In the genomic region with DNA sequence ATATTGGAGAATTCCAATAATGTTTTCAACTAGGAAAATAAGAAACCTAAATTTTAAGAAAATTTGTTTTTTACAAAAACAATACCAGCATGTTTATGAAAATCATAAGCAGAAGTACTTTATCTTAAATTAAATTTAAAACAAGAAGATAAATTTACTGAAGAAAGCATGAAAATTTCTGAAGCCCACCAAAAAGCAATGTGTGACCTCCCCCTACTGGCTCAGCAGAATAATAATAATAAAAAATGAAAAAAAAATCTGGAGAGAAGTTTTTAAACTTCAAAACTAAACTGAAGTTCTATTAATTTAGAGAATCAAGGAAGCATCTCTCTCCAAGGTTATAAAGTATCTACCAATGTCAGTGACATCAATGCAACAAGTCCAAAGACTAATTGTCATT, we compare ENCODE assay signal across 26 mouse cellular contexts.
A peak's percentile ranks its signal among the peaks of the same experiment; 100 is the strongest.
DNase-seq lines count a peak whose midpoint lies in the region; ATAC-seq and TF ChIP-seq lines count a peak whose summit lies in the region.
"Had no signal": no experiment of that assay in that cellular context is flagged by ENCODE, and none has a peak within 500 bp of the region (broad histone marks: within the 10 kb centered on the region; RNA-seq: fewer than 3 reads in every experiment).

No protein-coding gene starts in this region.

- H3K27me3 ChIP-seq in intestine, postnatal 0 days (replicated peaks; ENCODE audit: control insufficient read depth, insufficient read depth, low read length) = no peaks in the 10 kb centered on the region
- H3K27me3 ChIP-seq in intestine, embryonic 16.5 days (replicated peaks; ENCODE audit: control insufficient read depth, insufficient read depth, low read length) = no peaks in the 10 kb centered on the region
- H3K27me3 ChIP-seq in lung, postnatal 0 days (replicated peaks; ENCODE audit: insufficient read depth, low read length) = no peaks in the 10 kb centered on the region
- H3K27me3 ChIP-seq in CH12.LX (replicated peaks) = no peaks in the 10 kb centered on the region
- H3K27me3 ChIP-seq: embryonic facial prominence, embryonic 12.5 days; forebrain, embryonic 12.5 days; heart, embryonic 13.5 days; limb, embryonic 13.5 days; liver, embryonic 13.5 days; lung, embryonic 15.5 days; neural tube, embryonic 12.5 days had no signal

- no peaks in the 10 kb centered on the region for H3K4me1 ChIP-seq in intestine, postnatal 0 days (replicated peaks; ENCODE audit: control insufficient read depth, insufficient read depth, low read length)
- no peaks in the 10 kb centered on the region for H3K4me1 ChIP-seq in intestine, embryonic 16.5 days (ENCODE audit: control insufficient read depth, insufficient read depth, low read length)
- no peaks in the 10 kb centered on the region for H3K4me1 ChIP-seq in lung, postnatal 0 days (ENCODE audit: insufficient read depth, low read depth, low read length)
- no peaks in the 10 kb centered on the region for H3K4me1 ChIP-seq in CH12.LX (ENCODE audit: control insufficient read depth in 1 of 2, insufficient read depth in 2 of 2)
- H3K4me1 ChIP-seq: embryonic facial prominence, embryonic 12.5 days; forebrain, embryonic 12.5 days; heart, embryonic 13.5 days; limb, embryonic 13.5 days; liver, embryonic 13.5 days; lung, embryonic 15.5 days; neural tube, embryonic 12.5 days had no signal

- no peak overlapping the region for H3K4me3 ChIP-seq in intestine, postnatal 0 days (ENCODE audit: low read depth, low read length)
- no peak overlapping the region for H3K4me3 ChIP-seq in intestine, embryonic 16.5 days (ENCODE audit: low read length)
- no peak overlapping the region for H3K4me3 ChIP-seq in lung, postnatal 0 days (ENCODE audit: low read depth, low read length)
- no peak overlapping the region for H3K4me3 ChIP-seq in CH12.LX (replicated peaks in 1 of 3; ENCODE audit: low read depth in 2 of 3, low read length in 2 of 3, poor library complexity in 1 of 3)
- H3K4me3 ChIP-seq: embryonic facial prominence, embryonic 12.5 days; forebrain, embryonic 12.5 days; heart, embryonic 13.5 days; limb, embryonic 13.5 days; liver, embryonic 13.5 days; lung, embryonic 15.5 days; neural tube, embryonic 12.5 days had no signal

- 0 out of 2 replicates have a peak, but pooled peaks have one; percentile 22 for TF ChIP-seq CTCF in intestine, postnatal 0 days (IDR thresholded peaks at IDR 0.05; ENCODE audit: low read depth)
- TF ChIP-seq CTCF in lung, postnatal 0 days (IDR thresholded peaks at IDR 0.05) = 0 out of 2 replicates have a peak, but pooled peaks have one; percentile 13
- TF ChIP-seq CTCF in CH12.LX (conservative IDR thresholded peaks at IDR 0.05 in 1 of 2, IDR thresholded peaks at IDR 0.05 in 1 of 2; ENCODE audit: low read depth in 2 of 2, low read length in 2 of 2) = peak in 1 of 2 experiments; percentile 14; a peak in 1 of 4 replicates
- TF ChIP-seq CTCF in brain, embryonic 14.5 days (IDR thresholded peaks at IDR 0.05; ENCODE audit: borderline replicate concordance, extremely low read depth, insufficient read depth, insufficient read length) = no peak

- H3K36me3 ChIP-seq in intestine, postnatal 0 days (ENCODE audit: control insufficient read depth, insufficient read depth) = no peaks in the 10 kb centered on the region
- H3K36me3 ChIP-seq in intestine, embryonic 16.5 days (ENCODE audit: control insufficient read depth, insufficient read depth, low read length) = no peaks in the 10 kb centered on the region
- no peaks in the 10 kb centered on the region for H3K36me3 ChIP-seq in lung, postnatal 0 days (ENCODE audit: insufficient read depth, low read length)
- no peaks in the 10 kb centered on the region for H3K36me3 ChIP-seq in CH12.LX (replicated peaks in 1 of 2; ENCODE audit: control insufficient read depth in 1 of 2, insufficient read depth in 1 of 2, low read length in 1 of 2)
- H3K36me3 ChIP-seq: embryonic facial prominence, embryonic 12.5 days; forebrain, embryonic 12.5 days; heart, embryonic 13.5 days; limb, embryonic 13.5 days; liver, embryonic 13.5 days; lung, embryonic 15.5 days; neural tube, embryonic 12.5 days had no signal

- H3K9me3 ChIP-seq in intestine, postnatal 0 days (ENCODE audit: control insufficient read depth) = no peaks in the 10 kb centered on the region
- no peaks in the 10 kb centered on the region for H3K9me3 ChIP-seq in intestine, embryonic 16.5 days (ENCODE audit: control insufficient read depth, low read length)
- H3K9me3 ChIP-seq in lung, postnatal 0 days (ENCODE audit: low read length) = no peaks in the 10 kb centered on the region
- H3K9me3 ChIP-seq in CH12.LX (replicated peaks; ENCODE audit: low read length) = peaks cover 41% of the 10 kb centered on the region
- H3K9me3 ChIP-seq: embryonic facial prominence, embryonic 12.5 days; forebrain, embryonic 12.5 days; heart, embryonic 13.5 days; limb, embryonic 13.5 days; liver, embryonic 13.5 days; lung, embryonic 15.5 days; neural tube, embryonic 12.5 days had no signal

- no peak for DNase-seq in lung, postnatal 0 days (ENCODE audit: low spot score)
- no peak for DNase-seq in lung, postnatal 36 days
- DNase-seq in CH12.LX (ENCODE audit: extremely low read depth) = no peak
- peak; percentile 33 for DNase-seq in brain, embryonic 14.5 days (ENCODE audit: low read depth)
- DNase-seq in urinary bladder, postnatal 25 days (ENCODE audit: low spot score) = no peak
- DNase-seq: adrenal gland, postnatal 25 days; cerebellum, adult 11-12 months; gastrocnemius, postnatal 10 days; heart, adult 11 months; heart, postnatal 14 days; kidney, adult 2 months; kidney, postnatal 14 days; layer of hippocampus, postnatal 36 days; liver, embryonic 13.5 days; right cerebral cortex, adult 18-20 months; right cerebral cortex, postnatal 4 days; thymus, postnatal 36 days had no signal

- no peak for ATAC-seq in intestine, postnatal 0 days
- no peak for ATAC-seq in intestine, embryonic 16.5 days
- no peak for ATAC-seq in lung, postnatal 0 days

- H3K27ac ChIP-seq in intestine, postnatal 0 days (ENCODE audit: low read depth, low read length) = no peak overlapping the region
- no peak overlapping the region for H3K27ac ChIP-seq in intestine, embryonic 16.5 days (ENCODE audit: low read length)
- no peak overlapping the region for H3K27ac ChIP-seq in lung, postnatal 0 days (ENCODE audit: low read length)
- no peak overlapping the region for H3K27ac ChIP-seq in CH12.LX (ENCODE audit: insufficient read depth, low read depth)
- H3K27ac ChIP-seq: embryonic facial prominence, embryonic 12.5 days; forebrain, embryonic 12.5 days; heart, embryonic 13.5 days; limb, embryonic 13.5 days; liver, embryonic 13.5 days; lung, embryonic 15.5 days; neural tube, embryonic 12.5 days had no signal

- no peak overlapping the region for H3K9ac ChIP-seq in intestine, postnatal 0 days (ENCODE audit: low read depth, low read length)
- no peak overlapping the region for H3K9ac ChIP-seq in intestine, embryonic 16.5 days (ENCODE audit: low read depth, low read length)
- no peak overlapping the region for H3K9ac ChIP-seq in lung, postnatal 0 days (replicated peaks; ENCODE audit: low read depth)
- no peak overlapping the region for H3K9ac ChIP-seq in CH12.LX (ENCODE audit: insufficient read depth, low read depth)
- H3K9ac ChIP-seq: embryonic facial prominence, embryonic 12.5 days; forebrain, embryonic 12.5 days; heart, embryonic 13.5 days; limb, embryonic 13.5 days; liver, embryonic 13.5 days; lung, embryonic 15.5 days; neural tube, embryonic 12.5 days had no signal

- no peaks in the 10 kb centered on the region for H3K79me2 ChIP-seq in CH12.LX (replicated peaks; ENCODE audit: control insufficient read depth, extremely low read depth, insufficient read depth, poor library complexity, severe bottlenecking)

- peak; percentile 4 for TF ChIP-seq RAD21 in CH12.LX (IDR thresholded peaks at IDR 0.05; ENCODE audit: low read depth, low read length)

- in situ Hi-C loops in CH12.LX (cut with MboI; ENCODE audit: low pct_ligation_motif_present, low pct_unique_long_range_greater_than_20kb, low sequenced_read_pairs) = no loop called here

- no peak overlapping the region for H3K4me2 ChIP-seq in intestine, postnatal 0 days (replicated peaks; ENCODE audit: low read depth)
- no peak overlapping the region for H3K4me2 ChIP-seq in intestine, embryonic 16.5 days (ENCODE audit: low read depth, low read length)
- H3K4me2 ChIP-seq in lung, postnatal 0 days (replicated peaks; ENCODE audit: low read depth, low read length) = no peak overlapping the region
- no peak overlapping the region for H3K4me2 ChIP-seq in CH12.LX (ENCODE audit: insufficient read depth, low read depth, poor library complexity, severe bottlenecking)
- H3K4me2 ChIP-seq: embryonic facial prominence, embryonic 12.5 days; forebrain, embryonic 12.5 days; heart, embryonic 13.5 days; limb, embryonic 13.5 days; liver, embryonic 13.5 days; lung, embryonic 15.5 days; midbrain, embryonic 11.5 days; neural tube, embryonic 12.5 days had no signal

- dilution Hi-C loops in CH12.LX (cut with MboI; ENCODE audit: extremely low pct_ligation_motif_present, extremely low pct_unique_long_range_greater_than_20kb, low sequenced_read_pairs) = no loop called here

- no peak for TF ChIP-seq POLR2A in CH12.LX (IDR thresholded peaks at IDR 0.05; ENCODE audit: low read depth, low read length)
- TF ChIP-seq POLR2A in brain, embryonic 14.5 days (IDR thresholded peaks at IDR 0.05; ENCODE audit: borderline replicate concordance, extremely low read depth, insufficient read depth, insufficient read length, poor library complexity, severe bottlenecking) = no peak

- no peak for TF ChIP-seq EP300 in lung, postnatal 0 days (IDR thresholded peaks at IDR 0.05)
- TF ChIP-seq EP300 in CH12.LX (IDR thresholded peaks at IDR 0.05; ENCODE audit: low read length) = no peak

TF ChIP-seq in CH12.LX, 34 proteins besides CTCF, POLR2A, EP300 and RAD21:
- no peak for TF ChIP-seq BHLHE40 (IDR thresholded peaks at IDR 0.05; ENCODE audit: low read depth, low read length)
- no peak for TF ChIP-seq JUN (IDR thresholded peaks at IDR 0.05; ENCODE audit: insufficient read depth, low read depth, low read length)
- TF ChIP-seq MAX (IDR thresholded peaks at IDR 0.05; ENCODE audit: low read length) = no peak
- no peak for TF ChIP-seq NELFE (IDR thresholded peaks at IDR 0.05; ENCODE audit: low read depth, low read length)
- no peak for TF ChIP-seq IRF4 (IDR thresholded peaks at IDR 0.05; ENCODE audit: low read depth, low read length)
- TF ChIP-seq ZC3H11A (IDR thresholded peaks at IDR 0.05; ENCODE audit: low read depth, low read length) = no peak
- no peak for TF ChIP-seq KAT2A (IDR thresholded peaks at IDR 0.05; ENCODE audit: insufficient replicate concordance, low read length)
- TF ChIP-seq MAZ (IDR thresholded peaks at IDR 0.05; ENCODE audit: low read depth, low read length) = no peak
- no peak for TF ChIP-seq TCF12 (IDR thresholded peaks at IDR 0.05; ENCODE audit: low read depth, low read length)
